Mouse (Mus musculus) embryo, embryonic 10.5 days (tissue): ENCODE measurements around the gene Hdac7.

Source experiments
- DNase-seq: peaks from one replicate; pipeline ENCODE4 v3.0.0-alpha.2; 2015; ENCODE audit warnings: low spot score

Hdac7 gene

DNA sequence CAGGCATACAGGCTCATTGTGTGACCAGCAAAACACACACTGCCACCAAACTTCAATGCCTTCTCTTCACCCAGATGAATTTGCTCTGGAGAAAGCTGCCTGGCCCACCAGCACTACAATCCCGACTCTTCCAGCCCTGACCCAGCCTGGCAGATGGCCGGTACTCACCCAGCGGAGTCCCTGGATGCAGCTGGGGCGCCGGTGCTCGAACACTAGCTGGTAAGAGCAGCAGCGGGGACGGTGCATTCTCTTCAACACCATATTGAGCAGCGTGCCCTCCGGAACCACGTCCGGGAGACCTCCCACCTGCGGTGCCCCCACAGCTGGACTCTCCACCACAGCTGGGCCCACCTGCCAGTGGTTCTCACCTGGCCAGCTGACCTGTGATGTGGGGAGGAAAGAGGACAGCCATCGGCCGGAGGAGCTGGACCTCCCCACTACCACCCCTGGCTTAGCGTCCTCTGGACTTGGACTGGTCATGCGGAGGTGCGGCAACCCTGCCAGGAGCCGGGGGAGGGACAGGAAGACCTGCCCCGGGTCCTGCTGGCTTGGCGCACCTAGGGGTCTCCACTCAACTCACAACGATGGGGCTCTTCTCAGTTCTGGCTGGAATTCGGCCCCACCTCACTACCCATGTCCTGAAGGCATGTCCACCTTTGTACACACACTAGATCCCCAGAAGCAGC lies 77.6 kb downstream of the Hdac7 start:
- DNase-seq, result no peak

DNA sequence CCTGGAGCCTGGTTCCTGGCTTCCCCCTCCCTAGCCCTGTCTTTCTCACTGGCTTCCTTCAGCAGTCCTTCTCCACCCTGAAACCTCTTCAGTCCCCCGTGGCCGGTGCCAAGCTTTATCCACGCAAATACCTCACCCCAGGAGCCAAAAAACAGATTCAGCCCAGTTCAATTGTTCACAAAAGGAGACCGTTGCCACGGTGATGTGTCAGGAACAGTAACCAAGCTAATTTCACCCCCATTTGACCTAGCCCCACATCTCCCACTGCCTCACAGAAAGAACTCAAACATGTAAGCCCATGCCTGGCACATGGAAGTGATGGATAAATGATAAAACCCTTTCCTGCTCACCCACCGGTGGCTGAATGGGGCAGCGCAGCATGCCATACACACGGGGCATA lies 78.1 kb downstream of the Hdac7 start:
- DNase-seq, result peak; percentile 65

DNA sequence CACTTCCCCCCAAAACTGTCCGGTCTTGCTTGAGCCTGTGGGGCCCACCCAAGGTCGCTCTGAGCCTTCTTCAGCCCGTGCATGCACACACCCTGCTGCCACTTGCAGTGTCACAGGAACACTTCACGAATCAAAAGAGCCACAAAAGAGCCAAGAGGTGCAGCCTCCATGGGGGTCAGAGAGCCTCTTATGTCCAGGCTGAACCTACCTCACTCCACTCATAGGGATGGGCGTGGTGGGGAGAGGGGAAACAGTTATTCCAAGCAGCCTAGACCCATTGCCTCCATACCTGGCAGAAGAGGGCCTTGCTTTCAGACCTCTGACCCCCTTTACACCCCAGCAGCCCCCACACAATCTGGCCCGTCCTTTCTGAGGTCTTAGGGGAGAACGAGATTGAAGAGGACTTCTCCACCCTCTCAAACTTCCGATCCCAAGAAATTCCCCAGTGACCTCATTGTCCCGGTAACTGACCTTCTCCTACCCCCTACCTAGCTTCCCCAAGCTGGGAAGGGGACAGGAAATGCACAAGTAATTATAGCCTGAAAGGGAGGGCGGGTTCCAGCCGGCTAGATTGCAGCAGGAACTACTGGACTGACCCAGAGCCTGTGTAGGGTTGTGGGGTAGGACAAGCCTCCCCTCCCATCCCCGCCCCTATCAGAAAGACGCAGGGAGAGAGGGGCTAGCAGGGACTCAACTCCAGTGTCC lies 79.1 kb downstream of the Hdac7 start:
- no peak for DNase-seq

DNA sequence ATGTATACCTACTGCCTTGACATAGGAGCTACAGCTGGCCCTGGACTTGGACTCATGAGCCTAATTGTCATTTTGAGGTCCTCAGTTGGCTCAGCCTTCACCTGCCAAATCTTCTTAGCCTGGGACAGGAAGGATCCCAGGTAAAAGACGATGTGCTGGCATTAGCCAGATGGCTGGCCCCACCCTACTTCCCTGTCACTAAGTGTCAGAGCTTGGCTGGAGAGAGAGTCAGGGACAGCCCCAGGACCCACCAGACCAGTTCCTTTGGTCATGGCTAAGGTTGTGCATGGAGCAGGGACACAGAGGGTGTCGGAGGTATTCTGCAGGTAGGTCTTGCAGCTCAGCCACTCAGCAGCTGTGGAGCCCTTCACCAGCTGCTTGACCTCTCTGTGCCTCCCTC lies 79.8 kb downstream of the Hdac7 start:
- no peak for DNase-seq

DNA sequence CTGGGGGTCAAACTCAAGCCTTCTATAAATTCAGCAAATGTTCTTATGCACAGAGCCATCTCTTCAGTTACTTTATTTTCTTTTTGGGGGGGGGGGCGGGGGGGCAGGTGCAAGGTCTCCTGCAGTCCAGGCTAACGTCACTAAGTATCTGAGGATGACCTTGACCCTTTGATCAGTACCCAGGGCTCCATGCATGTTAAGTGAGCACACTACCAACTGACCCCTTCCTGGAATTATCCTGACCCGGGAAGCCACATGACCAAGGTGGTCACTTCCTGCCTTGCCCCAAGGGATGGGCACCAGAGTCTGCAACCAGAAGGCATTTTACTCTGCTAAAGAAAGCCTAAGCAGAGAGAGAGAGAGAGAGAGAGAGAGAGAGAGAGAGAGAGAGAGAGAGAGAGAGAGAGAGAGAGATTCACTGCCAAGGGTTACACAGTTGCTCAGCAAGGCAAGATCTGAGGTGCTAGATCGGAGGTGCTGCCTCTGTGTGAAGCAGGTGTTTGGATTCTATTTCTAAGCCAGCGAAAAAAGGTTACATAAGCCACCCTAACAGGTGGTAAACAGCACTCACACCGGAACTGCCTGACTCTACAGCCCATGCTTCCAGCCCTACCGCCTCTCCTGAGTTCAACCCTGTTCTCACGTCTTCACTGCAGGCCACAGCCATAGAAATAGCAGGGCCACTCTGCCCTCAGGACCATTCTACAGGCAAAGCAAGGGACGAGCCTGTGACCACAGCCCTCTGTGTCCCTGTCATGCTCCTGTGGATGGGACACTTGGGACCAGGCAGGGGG lies 80.8 kb downstream of the Hdac7 start:
- no peak for DNase-seq

DNA sequence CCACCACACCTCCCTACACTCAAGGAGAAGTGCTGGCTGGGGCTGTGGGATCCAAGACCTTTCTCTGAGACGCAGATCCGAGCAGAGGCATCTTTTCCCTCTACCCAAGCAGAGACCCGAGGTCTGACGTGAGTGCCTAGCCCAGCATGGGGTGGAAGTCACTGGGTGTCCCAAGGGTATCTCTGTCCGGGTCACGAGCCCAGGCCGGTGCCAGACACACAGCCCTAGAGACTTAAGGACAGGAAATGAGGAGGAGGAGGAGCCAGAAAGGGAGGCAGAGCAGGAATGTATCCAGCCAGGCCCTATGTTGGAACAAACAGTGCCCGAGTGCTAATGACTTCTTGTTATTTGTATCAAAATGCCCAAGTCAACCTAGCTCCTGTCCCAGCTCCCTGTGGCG lies 81.6 kb downstream of the Hdac7 start:
- no peak for DNase-seq

DNA sequence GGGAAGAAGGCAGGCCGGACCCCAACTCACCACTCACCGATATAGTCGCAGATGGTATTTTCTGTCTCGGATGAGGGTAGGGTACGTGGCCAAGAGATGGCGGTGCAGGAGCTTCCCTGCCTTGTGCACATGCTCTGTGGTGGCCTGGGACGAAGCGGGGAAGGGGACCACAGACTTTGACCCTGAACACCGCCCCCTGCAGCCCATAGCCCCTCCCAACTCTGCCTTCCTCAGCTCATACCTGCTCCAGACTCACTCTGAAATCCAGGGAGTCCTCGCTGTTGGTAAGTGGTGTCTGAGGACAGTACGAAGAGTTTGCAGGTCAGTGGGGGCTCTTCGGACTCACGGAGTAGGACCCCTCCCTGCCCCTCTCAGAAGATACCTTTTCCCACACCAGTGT lies 82.9 kb downstream of the Hdac7 start:
- no peak for DNase-seq

DNA sequence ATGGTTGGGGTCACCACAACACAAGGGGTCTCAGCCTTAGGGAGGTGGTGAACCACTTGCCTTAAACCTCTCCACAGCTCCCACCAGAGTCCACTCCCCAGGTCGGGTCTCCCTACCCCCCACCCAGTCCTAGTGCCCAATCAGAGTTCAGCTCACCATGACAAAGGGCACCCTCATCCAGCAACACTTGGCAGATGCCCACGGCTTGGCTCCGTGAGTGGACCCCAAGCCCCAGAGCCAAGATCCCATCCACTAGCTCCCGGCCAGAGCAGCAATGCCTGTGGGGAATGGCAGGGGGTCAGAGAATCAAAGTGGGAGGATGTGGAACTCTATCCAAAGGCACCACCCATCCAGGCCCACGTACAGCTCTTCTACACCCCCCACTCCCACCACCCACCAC lies 83.3 kb downstream of the Hdac7 start:
- DNase-seq, result no peak

DNA sequence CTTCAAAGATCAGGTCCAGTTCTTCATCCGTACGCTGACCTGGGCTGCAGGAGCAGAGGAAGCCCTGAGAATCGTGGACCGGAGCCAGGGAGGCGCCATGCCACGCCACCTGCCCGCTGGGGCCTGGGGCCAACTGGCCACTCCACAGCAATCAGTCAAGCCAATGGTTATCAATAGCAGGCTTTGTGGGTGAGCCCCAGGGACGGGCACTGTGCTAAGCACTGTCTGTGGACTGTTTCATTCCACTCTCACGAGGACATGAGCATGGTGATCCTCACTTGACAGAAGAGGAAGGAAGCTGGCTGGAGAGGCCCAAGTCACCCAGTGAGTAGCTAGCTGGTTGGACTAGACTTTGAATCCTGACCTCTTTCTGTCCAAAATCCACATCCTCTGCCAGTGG lies 84.3 kb downstream of the Hdac7 start:
- DNase-seq, result no peak

DNA sequence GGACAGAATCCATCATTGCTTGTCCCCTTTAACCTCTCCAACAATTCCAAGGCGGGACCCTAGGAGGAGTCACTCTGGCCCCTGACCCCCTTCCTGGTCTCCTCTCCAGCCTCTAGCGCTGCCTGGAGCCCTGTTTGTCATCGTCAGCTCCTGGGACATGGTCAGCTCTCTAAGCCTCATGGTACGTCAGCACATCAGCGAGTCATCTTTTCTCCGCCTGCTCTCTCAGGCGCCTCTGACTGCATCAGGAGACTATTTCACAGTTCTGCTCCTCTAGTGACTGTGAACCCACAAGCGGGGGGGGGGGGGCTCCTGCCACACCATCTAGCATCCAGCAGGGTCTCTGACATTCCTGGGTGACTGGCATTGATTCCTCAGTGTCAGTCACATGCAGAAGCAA lies 88.9 kb downstream of the Hdac7 start:
- DNase-seq, result no peak

DNA sequence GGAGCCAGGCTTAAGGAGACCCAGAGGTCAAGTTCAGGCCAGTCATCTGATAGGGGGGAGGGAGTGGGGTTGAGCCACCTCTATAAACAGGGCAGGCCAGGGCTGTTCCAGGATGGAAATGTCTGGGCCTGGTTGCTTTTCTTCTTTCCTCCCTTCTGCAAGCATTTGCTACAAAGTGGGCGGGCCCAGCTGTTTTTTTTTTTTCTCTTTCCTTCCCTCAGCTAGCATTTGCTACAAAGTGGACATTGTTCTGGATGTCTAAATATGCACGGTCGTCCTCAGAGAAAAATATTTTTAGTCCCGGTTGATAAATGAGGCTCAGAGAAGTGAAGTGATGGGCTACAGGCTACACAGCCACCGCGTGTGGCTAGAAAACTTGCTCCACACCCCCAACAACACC lies 89.8 kb downstream of the Hdac7 start:
- DNase-seq, result no peak

DNA sequence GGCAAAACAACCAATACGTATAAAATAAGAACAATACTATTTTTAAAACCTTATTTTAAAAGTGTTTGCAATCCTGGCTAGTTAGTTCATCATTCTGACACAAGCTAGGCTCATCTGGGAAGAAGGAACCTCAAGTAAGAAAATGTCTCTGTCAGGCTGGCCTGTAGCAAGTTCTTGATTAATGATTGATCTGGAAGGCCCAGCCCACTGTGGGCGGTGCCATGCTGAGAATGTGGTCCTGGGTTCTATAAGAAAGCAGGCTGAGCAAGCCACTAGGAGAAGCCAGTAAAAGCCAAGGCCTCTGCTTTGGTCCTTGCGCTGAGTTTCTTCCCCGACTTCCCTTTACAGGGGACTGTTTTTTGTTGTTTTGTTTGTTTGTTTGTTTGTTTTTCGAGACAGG lies 91.8 kb downstream of the Hdac7 start:
- no peak for DNase-seq

DNA sequence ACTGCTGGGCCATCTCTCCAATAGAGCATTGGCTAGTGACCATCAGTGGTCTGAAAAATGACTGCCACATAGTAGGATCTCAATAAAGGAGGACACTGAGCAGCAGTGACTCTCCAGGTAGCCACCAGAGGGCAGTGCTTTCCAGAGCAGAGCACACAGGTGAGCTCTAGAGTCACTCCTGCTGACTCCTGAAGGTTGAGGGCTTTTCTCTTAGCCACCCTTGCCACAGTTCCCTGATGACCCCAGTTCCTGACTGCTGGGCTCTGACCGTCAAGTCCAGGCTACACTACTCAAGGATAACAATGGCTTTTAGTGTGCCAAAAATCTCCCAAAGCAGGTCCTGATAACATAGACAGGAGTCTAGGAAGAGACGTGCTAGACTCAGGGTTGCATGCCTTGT lies 92.6 kb downstream of the Hdac7 start:
- no peak for DNase-seq

DNA sequence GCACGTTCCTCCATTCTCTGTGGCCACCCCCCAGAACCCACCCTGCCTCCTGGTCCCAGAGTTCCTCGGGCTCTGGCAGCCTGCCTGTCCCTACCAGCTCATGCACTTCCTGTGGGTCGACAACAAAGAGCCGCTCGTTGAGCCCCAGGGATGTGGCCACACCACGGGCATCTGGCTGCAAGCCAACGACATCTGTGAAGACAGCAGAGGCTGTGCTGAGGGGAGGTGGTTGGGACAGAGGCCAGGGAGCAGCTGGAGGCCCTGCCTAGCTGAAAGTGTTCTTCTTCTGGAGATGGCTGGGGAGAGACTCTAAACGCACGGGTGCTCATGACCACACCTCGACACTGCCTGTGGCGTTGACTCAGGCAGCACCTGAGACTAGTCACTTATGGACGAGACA lies 93.6 kb downstream of the Hdac7 start:
- DNase-seq, result no peak

DNA sequence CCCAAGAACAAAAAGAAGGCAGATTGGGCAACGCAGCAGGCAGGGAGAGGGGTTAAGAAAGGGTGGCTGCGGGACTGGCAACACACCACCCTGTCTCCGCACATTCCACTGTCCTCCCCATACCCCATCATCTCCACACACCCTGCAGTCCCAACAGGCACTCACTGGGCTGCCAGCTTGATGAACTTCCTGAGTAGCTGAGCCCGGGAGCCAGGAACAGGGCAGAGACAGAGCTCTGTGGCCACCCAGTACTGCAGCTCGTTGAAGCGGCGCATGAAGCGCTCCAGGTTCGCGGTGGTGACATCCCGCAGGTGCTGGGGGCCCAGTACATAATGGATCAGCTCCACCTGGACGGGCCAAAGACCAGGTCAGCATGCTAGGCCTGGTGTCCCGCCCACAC lies 94.5 kb downstream of the Hdac7 start:
- no peak for DNase-seq

DNA sequence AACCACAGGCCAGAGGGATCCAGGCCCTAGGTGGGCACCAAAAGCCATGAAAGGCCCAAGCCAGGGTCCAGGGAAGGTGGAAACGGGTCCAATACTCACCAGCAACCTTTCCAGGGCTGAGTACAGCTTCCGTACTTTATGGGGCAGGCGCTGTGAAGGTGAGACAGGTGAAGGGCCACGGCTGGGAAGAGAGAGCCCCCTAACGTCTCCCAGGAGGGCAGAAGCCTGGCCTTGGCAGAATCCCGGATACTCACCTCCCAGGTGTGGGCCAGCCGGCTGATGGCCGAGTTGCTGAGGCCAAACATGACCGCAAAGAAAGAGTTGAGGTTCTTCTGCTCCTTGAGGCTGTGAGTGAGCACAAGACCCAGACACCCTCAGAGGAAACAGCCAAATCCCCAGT lies 94.9 kb downstream of the Hdac7 start:
- DNase-seq, result no peak

DNA sequence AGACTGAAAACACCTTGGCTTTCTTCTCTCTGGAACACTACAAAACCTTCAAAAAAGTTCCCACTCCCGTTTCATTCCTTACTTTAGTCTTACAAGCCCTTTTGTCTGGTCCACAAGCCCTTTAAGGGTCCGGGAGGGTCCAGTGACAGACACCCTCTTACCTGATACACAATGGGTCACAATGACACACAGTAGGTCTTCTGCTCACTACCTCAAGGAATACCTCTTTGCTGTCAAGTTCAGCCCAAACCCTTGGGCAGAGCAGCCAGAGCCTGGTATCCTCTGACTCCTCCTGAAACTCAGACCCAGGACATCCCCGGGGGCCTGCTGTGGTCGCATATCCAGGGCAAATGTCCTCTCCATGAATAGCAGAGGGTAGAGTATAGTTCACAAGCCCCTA lies 95.3 kb downstream of the Hdac7 start:
- DNase-seq, result no peak

DNA sequence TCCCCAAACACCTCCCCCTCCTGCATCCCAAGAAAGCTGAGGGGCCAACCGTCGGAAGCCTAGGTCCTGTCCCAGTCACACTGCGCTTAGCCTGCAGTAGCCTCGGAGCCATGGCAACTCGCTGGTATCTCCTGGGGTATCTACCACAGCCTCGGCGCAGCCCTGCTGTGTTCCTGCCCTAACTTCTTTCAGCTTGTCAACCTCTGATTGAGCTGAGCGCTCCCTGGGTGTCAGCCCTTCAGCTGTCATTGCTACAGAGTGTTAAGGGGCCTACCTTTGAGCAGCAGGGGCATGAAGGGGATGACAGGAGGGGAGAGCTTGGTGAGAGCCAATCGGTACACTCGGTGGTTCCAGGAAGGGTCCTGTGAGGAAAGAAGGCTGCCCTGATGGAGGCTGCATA lies 96.0 kb downstream of the Hdac7 start:
- no peak for DNase-seq

DNA sequence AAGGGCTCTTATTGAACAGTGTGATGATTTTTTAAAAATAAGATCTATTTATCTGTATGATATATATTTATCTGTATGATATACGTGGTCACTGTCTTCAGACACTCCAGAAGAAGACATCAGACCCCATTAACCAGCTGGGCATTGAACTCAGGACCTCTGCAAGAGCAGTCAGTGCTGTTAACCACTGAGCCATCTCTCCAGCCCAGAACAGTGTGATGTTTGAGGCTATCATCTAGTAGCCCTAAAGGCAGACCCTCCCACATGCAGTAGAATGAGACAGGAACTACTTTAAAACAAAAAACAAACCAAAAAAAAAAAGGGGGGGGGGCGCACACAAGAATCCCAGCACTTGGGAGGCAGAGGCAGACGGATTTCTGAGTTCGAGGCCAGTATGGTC lies 96.8 kb downstream of the Hdac7 start:
- no peak for DNase-seq

DNA sequence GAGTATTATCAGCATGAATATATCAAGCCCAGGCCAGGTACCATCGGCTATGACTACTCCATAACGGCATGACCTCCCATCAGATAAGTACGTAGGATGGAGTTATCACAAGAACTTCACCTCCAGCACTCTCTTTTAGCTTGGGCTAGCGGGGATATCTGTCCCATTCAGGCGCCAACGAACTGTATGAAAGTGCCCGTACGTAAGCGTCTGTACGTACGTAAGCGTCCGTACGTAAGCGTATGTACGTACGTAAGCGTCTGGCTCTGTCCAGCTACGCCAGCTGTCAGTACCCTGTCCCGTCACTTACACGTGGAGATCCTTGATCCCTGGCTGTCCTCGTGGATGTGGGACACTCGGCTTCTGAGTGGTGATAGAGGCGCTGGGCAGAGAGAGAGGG lies 97.6 kb downstream of the Hdac7 start:
- no peak for DNase-seq

DNA sequence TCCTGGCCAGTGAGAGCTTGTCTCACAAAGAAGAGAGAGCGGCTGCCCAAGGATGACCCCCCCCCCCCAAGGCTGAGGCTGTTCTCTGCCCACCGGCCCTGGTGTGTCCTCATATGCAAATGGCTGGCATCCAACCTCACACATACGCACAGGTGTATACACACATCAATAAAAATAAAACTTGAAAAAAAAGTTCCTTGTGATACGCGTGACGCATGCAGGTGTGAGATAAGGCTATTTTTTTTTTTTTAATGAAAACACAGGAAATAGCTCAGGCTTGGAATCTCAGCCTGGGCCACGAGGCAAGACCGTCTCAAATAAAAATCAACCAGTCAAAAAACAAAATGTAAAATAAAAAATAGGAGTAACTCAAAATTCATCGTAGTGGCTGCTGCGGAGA lies 98.0 kb downstream of the Hdac7 start:
- DNase-seq, result no peak

DNA sequence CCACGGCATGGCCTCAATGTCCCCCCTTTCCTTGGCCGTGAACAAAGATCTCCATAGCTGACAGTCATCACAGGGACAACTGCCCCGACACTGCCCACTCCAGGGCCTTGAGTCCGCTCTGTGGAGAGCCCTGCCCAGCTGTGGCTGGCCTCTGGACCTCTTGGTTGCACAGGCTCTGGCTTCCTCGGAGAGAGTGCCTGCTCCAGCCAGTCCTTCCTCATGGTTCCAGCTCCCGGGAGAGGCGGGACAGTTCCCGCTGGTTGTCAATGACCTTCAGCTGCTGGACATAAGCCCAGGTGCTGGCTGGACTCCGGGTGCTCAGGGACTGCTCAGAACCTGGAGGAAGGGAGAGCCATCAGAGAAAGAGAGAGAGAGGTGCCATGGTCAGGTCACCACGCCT lies 99.0 kb downstream of the Hdac7 start:
- no peak for DNase-seq

DNA sequence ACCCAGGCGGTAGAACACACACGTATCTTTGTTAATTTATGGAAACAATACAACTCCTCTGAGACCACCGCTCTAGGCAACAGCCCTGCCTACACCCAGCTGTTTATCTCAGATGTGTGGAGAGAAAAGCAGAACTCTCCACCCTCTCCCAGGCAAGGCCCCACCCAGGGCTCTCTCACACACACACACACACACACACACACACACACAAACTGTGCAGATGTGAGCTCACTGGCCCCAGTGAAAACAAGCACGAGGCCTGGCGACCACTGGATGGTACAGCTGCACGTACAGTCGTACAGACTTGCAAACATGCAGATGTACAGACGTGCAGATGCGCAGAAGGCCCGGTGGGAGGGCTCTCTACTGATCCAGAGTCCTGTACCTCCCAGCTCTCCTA lies 99.4 kb downstream of the Hdac7 start:
- no peak for DNase-seq
